Mouse (Mus musculus): ENCODE data around the gene Gm10974. TPM values are rescaled to one million over a fixed set of nuclear protein-coding genes. Genes with fewer than 3 reads are reported as not detected.

Gm10974 gene
- total and polyA plus RNA-seq, 2 experiments, result not detected

DNA sequence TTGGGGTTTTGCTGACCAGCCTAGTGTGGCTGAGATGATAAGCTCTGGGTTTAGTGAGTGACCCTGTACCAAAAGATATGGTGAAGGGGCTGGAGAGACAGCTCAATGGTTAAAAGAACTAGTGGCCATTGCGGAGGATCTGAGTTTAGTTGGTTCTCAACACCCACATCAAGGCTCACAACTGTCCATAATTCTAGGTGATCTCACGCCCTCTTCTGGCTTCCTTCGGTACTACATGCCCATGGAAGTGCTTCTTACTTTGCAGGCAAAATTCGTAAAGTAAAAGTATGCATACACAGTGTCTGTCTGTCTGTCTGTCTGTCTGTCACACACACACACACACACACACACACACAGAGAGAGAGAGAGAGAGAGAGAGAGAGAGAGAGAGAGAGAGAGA lies 23.4 kb upstream of the Gm10974 start:
- no peaks in the 10 kb centered on the region for H3K79me2 ChIP-seq (ENCODE audit: control insufficient read depth, insufficient read depth, low read length)
- TF ChIP-seq CTCF (IDR thresholded peaks at IDR 0.05; ENCODE audit: low read depth, low read length) (peak; percentile 36), POLR2A (IDR thresholded peaks at IDR 0.05; ENCODE audit: extremely low read depth, insufficient read depth, low read length) (no peak)
- WGBS, result 21% methylated on average over 4 of the region's 4 CpGs
- H3K27ac ChIP-seq (replicated peaks; ENCODE audit: insufficient read depth, low read depth, low read length), result no peak overlapping the region
- H3K36me3 ChIP-seq (ENCODE audit: control insufficient read depth, insufficient read depth, low read length), result no peaks in the 10 kb centered on the region
- no peak overlapping the region for H3K9ac ChIP-seq (ENCODE audit: low read depth, low read length)
- H3K27me3 ChIP-seq (ENCODE audit: control insufficient read depth, insufficient read depth, low read length), result no peaks in the 10 kb centered on the region
- H3K4me3 ChIP-seq (ENCODE audit: insufficient read depth, low read depth, low read length), result no peak overlapping the region
- H3K4me1 ChIP-seq (ENCODE audit: control insufficient read depth, insufficient read depth, low read length), result peaks cover 5% of the 10 kb centered on the region
- peak; percentile 76 for DNase-seq (ENCODE audit: extremely low read depth, low read depth, low spot score)

DNA sequence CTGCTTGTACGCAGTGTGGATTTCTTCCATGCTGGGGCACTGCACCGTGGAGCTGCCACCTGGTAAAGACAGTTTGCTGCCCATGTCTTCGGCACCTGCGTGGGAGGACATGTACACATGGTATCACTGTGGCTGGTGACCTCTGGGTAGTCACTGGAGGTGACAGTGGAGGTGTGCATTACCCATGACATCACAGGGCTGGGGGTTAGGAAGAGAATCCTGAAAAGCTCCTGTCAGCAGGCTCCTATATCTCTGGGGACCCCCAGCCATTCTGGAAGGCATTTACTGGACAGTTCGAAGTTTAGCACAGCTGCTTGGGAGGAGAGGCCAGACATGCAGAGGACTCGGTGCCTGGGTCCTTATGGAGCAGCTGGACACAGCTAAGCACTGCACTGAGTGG lies 22.9 kb upstream of the Gm10974 start:
- TF ChIP-seq CTCF (IDR thresholded peaks at IDR 0.05; ENCODE audit: low read depth, low read length) (no peak), POLR2A (IDR thresholded peaks at IDR 0.05; ENCODE audit: extremely low read depth, insufficient read depth, low read length) (no peak)
- Histone ChIP-seq H3K36me3 (ENCODE audit: control insufficient read depth, insufficient read depth, low read length) (no peaks in the 10 kb centered on the region), H3K27ac (replicated peaks; ENCODE audit: insufficient read depth, low read depth, low read length) (no peak overlapping the region), H3K9ac (ENCODE audit: low read depth, low read length) (no peak overlapping the region; the same call in 1 of the 2 replicates), H3K27me3 (ENCODE audit: control insufficient read depth, insufficient read depth, low read length) (no peaks in the 10 kb centered on the region), H3K79me2 (ENCODE audit: control insufficient read depth, insufficient read depth, low read length) (no peaks in the 10 kb centered on the region), H3K4me1 (ENCODE audit: control insufficient read depth, insufficient read depth, low read length) (peaks cover 5% of the 10 kb centered on the region), H3K4me3 (ENCODE audit: insufficient read depth, low read depth, low read length) (no peak overlapping the region)
- WGBS, result 61% methylated on average over 6 of the region's 6 CpGs
- DNase-seq (ENCODE audit: extremely low read depth, low read depth, low spot score), result no peak

- no peak overlapping the region; the same call in 1 of the 2 replicates for H3K9ac ChIP-seq (ENCODE audit: low read depth, low read length)
- DNase-seq (ENCODE audit: extremely low read depth, low read depth, low spot score), result no peak
- TF ChIP-seq POLR2A (IDR thresholded peaks at IDR 0.05; ENCODE audit: extremely low read depth, insufficient read depth, low read length), result no peak
- no peak for TF ChIP-seq CTCF (IDR thresholded peaks at IDR 0.05; ENCODE audit: low read depth, low read length)
- no peaks in the 10 kb centered on the region for H3K36me3 ChIP-seq (ENCODE audit: control insufficient read depth, insufficient read depth, low read length)
- no peaks in the 10 kb centered on the region for H3K79me2 ChIP-seq (ENCODE audit: control insufficient read depth, insufficient read depth, low read length)
- no peaks in the 10 kb centered on the region for H3K27me3 ChIP-seq (ENCODE audit: control insufficient read depth, insufficient read depth, low read length)
- no peak overlapping the region for H3K27ac ChIP-seq (replicated peaks; ENCODE audit: insufficient read depth, low read depth, low read length)
- WGBS, result 62% methylated on average over 5 of the region's 5 CpGs
- H3K4me3 ChIP-seq (ENCODE audit: insufficient read depth, low read depth, low read length), result no peak overlapping the region
- H3K4me1 ChIP-seq (ENCODE audit: control insufficient read depth, insufficient read depth, low read length), result peaks cover 5% of the 10 kb centered on the region
Measured at GRCm38 (mm10) chr7:66343307-66343706, 22.4 kb upstream of the Gm10974 start.

DNA sequence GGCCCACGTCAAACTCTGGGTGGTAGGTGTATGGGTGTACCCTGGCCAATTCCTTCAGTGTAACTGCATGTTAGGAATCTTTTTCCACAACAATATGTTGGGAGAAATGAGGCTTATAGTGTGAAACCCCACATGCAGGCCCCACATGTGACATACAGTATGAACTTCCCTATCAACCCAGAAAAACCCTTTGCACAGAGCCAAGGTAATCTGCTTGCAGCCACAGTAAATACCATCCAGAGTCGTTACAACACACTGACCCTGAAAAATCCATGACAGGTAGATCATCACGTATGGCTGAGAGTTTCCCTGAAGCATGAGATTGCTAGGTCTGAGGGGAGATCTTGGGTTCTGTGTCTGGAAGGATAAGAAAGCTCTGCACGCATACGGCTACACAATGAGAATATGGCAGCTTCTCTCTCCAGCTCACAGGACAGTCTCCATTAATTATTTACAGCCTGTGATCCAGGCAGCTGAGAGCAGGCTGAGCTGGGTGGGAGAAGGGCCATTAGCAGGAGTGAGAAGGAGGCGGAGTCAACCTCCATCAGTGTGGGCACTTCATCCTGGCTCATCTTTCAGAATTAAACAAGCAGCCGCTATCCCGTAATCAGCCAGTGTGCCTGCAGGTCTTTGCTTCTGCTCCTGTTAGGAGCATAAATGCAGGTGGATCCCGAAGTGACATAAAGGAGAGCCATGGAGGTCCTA lies 18.6 kb upstream of the Gm10974 start:
- 0 out of 2 replicates have a peak, but pooled peaks cover 2% of the 10 kb centered on the region for H3K79me2 ChIP-seq (ENCODE audit: control insufficient read depth, insufficient read depth, low read length)
- 48% methylated on average over 9 of the region's 9 CpGs for WGBS
- H3K9ac ChIP-seq (ENCODE audit: low read depth, low read length), result no peak overlapping the region
- no peak for DNase-seq (ENCODE audit: extremely low read depth, low read depth, low spot score)
- no peaks in the 10 kb centered on the region for H3K27me3 ChIP-seq (ENCODE audit: control insufficient read depth, insufficient read depth, low read length)
- peaks cover under 1% of the 10 kb centered on the region; the same call in 1 of the 2 replicates for H3K4me1 ChIP-seq (ENCODE audit: control insufficient read depth, insufficient read depth, low read length)
- H3K36me3 ChIP-seq (ENCODE audit: control insufficient read depth, insufficient read depth, low read length), result no peaks in the 10 kb centered on the region
- TF ChIP-seq CTCF (IDR thresholded peaks at IDR 0.05; ENCODE audit: low read depth, low read length), result no peak
- no peak for TF ChIP-seq POLR2A (IDR thresholded peaks at IDR 0.05; ENCODE audit: extremely low read depth, insufficient read depth, low read length)
- no peak overlapping the region for H3K27ac ChIP-seq (replicated peaks; ENCODE audit: insufficient read depth, low read depth, low read length)
- no peak overlapping the region for H3K4me3 ChIP-seq (ENCODE audit: insufficient read depth, low read depth, low read length)

DNA sequence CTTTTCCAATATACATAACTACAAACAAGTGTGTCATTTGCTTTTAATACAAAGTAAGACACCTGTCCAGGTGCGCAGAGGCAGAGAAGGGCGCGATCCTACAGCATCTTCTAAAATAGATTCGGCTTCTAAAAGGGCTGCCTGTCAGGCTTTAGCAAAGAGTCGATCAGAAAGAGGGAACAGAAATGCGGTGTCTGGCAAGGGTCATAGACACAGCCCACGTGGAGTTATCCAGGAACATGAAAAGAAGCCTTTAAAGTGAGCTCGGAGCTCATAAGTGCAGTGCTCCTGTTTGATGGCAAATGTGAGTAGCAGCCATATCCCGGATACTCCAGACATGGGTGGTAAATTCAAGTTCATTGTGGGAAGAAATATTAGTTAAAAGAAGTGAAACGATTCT lies 17.1 kb upstream of the Gm10974 start:
- no peaks in the 10 kb centered on the region for H3K4me1 ChIP-seq (ENCODE audit: control insufficient read depth, insufficient read depth, low read length)
- H3K36me3 ChIP-seq (ENCODE audit: control insufficient read depth, insufficient read depth, low read length), result no peaks in the 10 kb centered on the region
- H3K79me2 ChIP-seq (ENCODE audit: control insufficient read depth, insufficient read depth, low read length), result 0 out of 2 replicates have a peak, but pooled peaks cover 2% of the 10 kb centered on the region
- H3K27ac ChIP-seq (replicated peaks; ENCODE audit: insufficient read depth, low read depth, low read length), result no peak overlapping the region
- H3K9ac ChIP-seq (ENCODE audit: low read depth, low read length), result no peak overlapping the region
- no peak for DNase-seq (ENCODE audit: extremely low read depth, low read depth, low spot score)
- TF ChIP-seq POLR2A (IDR thresholded peaks at IDR 0.05; ENCODE audit: extremely low read depth, insufficient read depth, low read length) (no peak), CTCF (IDR thresholded peaks at IDR 0.05; ENCODE audit: low read depth, low read length) (no peak)
- H3K27me3 ChIP-seq (ENCODE audit: control insufficient read depth, insufficient read depth, low read length), result no peaks in the 10 kb centered on the region
- H3K4me3 ChIP-seq (ENCODE audit: insufficient read depth, low read depth, low read length), result no peak overlapping the region
- 88% methylated on average over 10 of the region's 10 CpGs for WGBS

GRCm38 (mm10) chr7:66349670-66350069 lies 16.0 kb upstream of the Gm10974 start:
- Histone ChIP-seq H3K36me3 (ENCODE audit: control insufficient read depth, insufficient read depth, low read length) (no peaks in the 10 kb centered on the region), H3K79me2 (ENCODE audit: control insufficient read depth, insufficient read depth, low read length) (0 out of 2 replicates have a peak, but pooled peaks cover 2% of the 10 kb centered on the region), H3K9ac (ENCODE audit: low read depth, low read length) (no peak overlapping the region), H3K27ac (replicated peaks; ENCODE audit: insufficient read depth, low read depth, low read length) (no peak overlapping the region), H3K27me3 (ENCODE audit: control insufficient read depth, insufficient read depth, low read length) (no peaks in the 10 kb centered on the region), H3K4me1 (ENCODE audit: control insufficient read depth, insufficient read depth, low read length) (no peaks in the 10 kb centered on the region), H3K4me3 (ENCODE audit: insufficient read depth, low read depth, low read length) (no peak overlapping the region)
- TF ChIP-seq POLR2A (IDR thresholded peaks at IDR 0.05; ENCODE audit: extremely low read depth, insufficient read depth, low read length), result no peak
- no peak for TF ChIP-seq CTCF (IDR thresholded peaks at IDR 0.05; ENCODE audit: low read depth, low read length)
- no peak for DNase-seq (ENCODE audit: extremely low read depth, low read depth, low spot score)
- 82% methylated on average over 11 of the region's 11 CpGs for WGBS
